Mouse (Mus musculus): Measurements from ENCODE around the gene 4930535I16Rik.

- TF ChIP-seq CTCF (IDR thresholded peaks at IDR 0.05; ENCODE audit: extremely low read depth, insufficient read depth, insufficient read length, insufficient replicate concordance): no peak
- no peak for TF ChIP-seq POLR2A (IDR thresholded peaks at IDR 0.05; ENCODE audit: low read depth, low read length)
Measured at GRCm38 (mm10) chr4:123960955-123961354, 43.1 kb upstream of the 4930535I16Rik start.
